Mouse (Mus musculus) ES-E14 (cell line): ENCODE measurements at regions not wholly inside any gene's neighbourhood (a gene's known extent, or its start where the extent isn't known, plus 50 kb on each side); places are given as distances from the start of the nearest gene placed in this dataset.

ENCODE experiments used
- CHD2 ChIP-seq: IDR thresholded peaks from 2 replicates; pipeline ENCODE4 v1.6.1; 2014; ENCODE audit warnings: mild to moderate bottlenecking, low read depth, low read length, inconsistent platforms
- HCFC1 ChIP-seq: IDR thresholded peaks from 2 replicates; pipeline ENCODE4 v1.6.1; 2012; ENCODE audit warnings: low read length, inconsistent platforms, borderline replicate concordance; ENCODE audit not compliant: insufficient read depth
- MAFK ChIP-seq: IDR thresholded peaks from 2 replicates; pipeline ENCODE4 v1.6.1; 2014; ENCODE audit warnings: mild to moderate bottlenecking, low read depth, low read length, inconsistent platforms; ENCODE audit not compliant: insufficient read depth
- ZC3H11A ChIP-seq: IDR thresholded peaks from 2 replicates; pipeline ENCODE4 v1.6.1; 2012; ENCODE audit warnings: low read depth, mild to moderate bottlenecking, inconsistent platforms, low read length, borderline replicate concordance
- ZNF384 ChIP-seq: IDR thresholded peaks from 2 replicates; pipeline ENCODE4 v1.6.1; 2012; ENCODE audit warnings: low read depth, low read length, inconsistent platforms

GRCm38 (mm10) chr4:45726783-45727182 is 72.0 kb upstream of the Aldh1b1 start:
- TF ChIP-seq HCFC1, result no peak
- no peak for TF ChIP-seq ZNF384
- TF ChIP-seq CHD2, result no peak
- TF ChIP-seq MAFK, result no peak
- no peak for TF ChIP-seq ZC3H11A
